Mouse (Mus musculus) cerebellum, adult 9-11 months (tissue): ENCODE data around the gene Pfpl.

Experiments
- DNase-seq: peaks from one replicate; pipeline ENCODE4 v3.0.0; 2022

The Pfpl gene

DNA sequence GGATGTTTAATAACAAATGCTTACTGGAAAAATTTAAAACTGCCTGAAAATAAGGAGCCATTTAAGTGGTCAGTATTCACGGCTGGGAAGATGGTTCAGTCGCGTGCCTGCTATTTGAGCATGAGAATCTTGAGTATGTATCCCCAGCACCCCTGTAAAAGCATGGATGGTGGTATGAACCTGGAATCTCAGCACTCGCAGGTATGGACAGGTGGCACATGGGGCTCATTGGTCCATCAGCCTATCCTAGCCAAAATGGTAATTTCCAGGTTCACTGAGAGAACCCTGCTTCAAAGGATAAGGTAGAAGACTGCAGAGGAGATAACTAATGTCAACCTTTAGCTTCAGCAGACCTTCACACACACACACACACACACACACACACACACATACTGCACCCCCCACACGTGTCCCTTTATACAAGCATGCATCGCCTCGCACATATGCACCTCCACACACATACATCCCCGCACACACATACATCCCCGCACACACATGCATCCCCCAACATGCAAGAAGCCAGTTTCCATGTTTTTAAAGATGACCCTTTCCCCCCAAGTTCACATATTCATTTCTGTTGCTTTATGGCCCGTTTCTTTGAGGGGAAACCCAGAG is 37.9 kb downstream of the Pfpl start:
- no peak for DNase-seq

DNA sequence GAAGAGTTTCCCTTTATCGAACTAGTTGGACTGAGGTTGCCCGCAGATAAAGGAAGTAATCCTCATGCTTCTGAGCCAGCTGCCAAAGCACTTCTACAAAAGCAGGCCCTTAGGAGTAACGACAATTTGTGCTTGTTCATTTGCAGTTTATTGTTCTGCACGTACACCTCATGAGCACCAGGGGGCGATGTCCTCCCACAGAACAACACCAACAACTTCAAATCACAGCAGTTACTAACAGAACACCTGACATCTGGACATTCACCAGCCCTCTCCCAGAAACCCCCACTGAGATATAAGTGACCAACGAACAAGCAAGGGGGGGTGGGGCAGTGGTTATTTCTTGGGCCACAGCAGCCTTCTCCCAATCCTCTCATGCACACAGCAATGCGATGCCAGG is 38.5 kb downstream of the Pfpl start:
- peak; percentile 51 for DNase-seq

- no peak for DNase-seq
Observed at GRCm38 (mm10) chr19:12467436-12467835, 39.7 kb downstream of the Pfpl start.

DNA sequence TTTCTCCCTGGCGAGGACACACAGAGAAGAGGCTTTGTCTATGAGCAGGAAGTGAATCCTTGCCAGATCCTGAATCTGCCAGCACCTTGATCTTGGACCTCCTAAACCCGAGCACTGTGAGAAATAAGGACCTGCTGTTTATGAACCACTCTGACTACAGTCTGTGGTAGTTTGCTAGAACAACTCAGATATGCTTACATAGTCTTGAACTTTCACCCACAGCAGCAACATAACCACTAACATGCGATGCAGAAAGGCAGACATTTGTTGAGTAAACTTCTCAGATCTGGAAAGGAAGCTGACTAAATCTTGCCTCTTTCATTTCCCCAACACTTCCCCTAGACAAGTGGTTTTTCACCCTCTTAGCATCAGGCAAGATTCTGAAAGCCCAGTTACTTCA is 44.2 kb downstream of the Pfpl start:
- DNase-seq = no peak

GRCm38 (mm10) chr19:12472381-12472976 is 44.8 kb downstream of the Pfpl start:
- no peak for DNase-seq

DNA sequence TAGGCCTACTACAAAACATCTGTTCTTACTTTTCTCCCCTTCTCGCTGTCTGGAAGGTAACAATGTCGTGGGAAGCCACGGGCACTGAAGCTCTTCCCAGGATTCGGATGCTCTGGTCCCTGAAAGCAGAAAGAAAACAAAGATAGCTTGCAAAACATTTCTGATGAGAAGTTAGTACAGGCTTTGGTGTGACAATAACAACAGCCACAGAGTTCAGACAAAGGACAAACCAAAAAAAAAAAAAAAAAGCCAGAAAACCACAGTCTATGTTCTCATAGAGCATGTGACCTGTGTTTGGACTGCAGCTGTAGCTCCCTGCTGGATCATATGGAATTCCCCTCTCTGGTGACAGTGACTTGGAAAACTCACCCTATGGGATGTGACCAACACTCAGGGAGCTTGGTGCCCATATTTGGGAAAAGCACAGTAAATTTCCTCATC is 45.5 kb downstream of the Pfpl start:
- no peak for DNase-seq

DNA sequence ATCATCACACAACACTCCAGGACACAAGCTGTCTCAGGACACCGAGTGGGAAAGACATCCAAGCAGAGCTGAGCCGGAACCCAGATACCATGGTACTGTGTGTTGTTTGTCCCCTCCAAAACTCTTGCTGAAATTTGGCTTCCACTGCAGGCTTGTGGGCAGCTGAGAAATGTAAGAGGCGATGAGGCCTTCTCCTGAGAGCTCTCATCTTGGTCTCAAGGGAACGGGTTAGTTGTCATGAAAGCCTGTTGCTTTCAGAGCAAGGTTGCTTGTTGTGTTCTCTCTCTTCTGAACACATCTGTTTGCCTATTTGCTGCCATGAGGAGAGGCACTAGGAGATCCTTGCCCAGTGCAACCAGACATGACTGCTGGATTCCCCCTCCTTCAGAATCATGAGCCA is 46.2 kb downstream of the Pfpl start:
- DNase-seq = no peak

DNA sequence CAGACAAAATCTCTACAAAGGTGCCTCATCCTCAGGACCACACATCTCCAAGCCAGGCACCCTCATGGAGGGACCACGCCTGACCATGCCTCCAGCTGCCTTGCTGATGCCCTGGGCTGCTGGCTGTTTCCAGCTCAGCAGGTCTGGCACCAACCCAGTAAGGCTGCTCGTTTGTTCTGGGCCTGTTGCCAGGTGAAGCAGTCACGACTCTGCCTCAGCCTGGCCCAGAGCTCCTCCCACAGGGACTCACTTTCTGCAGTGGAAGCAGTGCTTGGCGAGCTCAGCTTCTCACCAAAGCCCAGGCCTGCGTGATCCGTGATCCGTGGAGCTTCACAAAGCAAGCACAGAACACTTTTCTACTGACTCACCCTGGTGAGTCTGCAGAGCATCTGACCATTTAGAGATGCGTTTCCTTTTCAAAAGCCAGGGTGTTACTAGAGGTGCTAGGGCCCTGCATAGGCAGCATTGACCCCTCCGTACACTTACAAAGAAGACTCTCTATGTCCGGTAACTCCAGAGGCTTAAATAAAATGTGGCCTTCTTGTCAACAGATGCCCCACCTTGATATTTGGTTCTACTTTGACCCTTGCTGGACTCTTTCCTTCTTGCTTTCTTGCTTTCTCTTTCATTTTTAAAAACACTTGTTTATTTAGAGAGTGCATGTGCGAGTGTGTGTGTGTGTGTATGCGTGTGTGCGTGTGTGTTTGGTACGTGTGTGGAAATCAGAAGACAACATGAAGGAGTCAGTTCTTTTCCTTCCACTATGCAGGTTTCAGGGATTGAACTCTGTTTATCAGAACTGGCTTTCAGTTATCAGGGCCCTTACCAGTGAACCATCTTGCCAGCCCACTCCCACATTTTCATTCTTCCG is 47.9 kb downstream of the Pfpl start:
- peak; percentile 81 for DNase-seq

DNA sequence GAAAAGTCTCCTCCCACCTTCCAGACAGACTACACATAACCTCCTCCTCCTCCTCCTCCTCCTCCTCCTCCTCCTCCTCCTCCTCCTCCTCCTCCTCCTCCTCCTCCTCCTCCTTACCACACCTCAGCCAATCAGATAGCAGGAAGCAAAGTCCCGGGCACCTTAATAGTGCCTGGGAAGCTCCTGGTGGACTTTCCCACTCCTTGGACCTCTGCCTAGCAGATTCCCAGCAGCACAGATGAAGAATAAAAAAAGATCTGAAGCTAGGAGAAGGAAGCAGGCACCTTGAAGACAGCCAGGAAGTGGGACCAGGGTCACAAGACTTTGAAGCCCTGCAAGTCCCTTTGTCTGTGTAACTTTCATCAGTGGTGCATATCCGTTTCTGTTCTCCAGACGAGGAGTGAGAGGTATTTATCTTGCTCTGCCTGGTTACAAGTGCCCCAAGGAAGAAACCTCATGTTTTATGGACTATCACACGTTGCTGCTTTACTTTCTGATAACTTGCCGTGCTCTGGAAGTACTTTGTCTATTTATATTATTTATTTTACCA is 49.1 kb downstream of the Pfpl start:
- DNase-seq = no peak

DNA sequence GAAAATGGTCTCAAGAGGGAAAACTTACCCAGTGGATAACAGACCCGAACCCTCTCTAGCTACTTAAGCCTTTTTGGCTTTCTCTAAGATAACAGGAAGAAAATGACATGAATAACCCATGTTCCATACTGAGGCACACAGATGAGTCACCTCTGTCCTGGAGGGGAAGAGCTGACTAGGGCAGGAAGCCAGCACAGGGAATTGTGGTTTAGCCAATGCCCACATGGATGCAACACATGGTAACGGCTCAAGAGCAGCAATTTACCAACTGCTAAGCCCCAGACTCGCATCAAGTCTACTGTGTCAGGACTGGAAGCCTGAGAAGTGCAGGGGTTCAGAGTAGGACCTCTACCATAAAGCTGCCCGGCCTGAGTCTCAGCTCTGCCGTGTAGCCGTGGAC is 50.7 kb downstream of the Pfpl start:
- no peak for DNase-seq
